Mouse (Mus musculus) thymus, postnatal 14 days (tissue): ENCODE results near the gene Fam78a.
A peak's percentile ranks its signal among the peaks of the same experiment; 100 is the strongest.

Experiments used
- DNase-seq: peaks from one replicate; pipeline ENCODE4 v3.0.0; 2021

Gene Fam78a

DNA sequence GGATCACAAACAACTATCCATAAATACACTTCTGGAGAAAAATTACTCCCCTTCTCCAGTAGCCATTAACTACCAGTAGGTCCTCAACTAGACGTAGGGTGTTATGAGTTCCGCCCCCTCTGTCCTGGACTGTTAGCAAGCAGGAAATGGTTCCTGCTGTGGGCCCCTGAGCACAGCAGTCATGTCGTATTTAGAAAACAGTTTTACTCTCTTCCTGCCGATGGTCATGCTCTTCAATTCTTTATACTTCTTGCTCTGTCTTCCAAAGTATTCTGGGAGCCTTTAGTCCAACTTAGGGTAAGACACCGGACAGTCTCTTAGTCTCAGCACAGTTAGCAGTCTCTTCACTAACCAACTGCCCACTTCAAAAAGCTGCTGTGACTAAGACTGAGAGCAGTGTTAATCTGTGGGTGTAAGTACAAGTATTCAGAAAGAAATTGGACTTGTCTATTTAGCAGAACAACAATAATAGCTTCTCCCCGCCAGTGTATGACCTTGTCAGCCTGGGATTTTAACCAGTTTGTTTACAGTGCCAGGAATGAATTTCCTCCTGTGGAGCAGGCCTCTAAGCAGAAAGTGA is 47.3 kb downstream of the Fam78a start:
- DNase-seq = peak; percentile 73

- peak; percentile 83 for DNase-seq
Measured at GRCm38 (mm10) chr2:32034206-32034605, 50.5 kb downstream of the Fam78a start.

DNA sequence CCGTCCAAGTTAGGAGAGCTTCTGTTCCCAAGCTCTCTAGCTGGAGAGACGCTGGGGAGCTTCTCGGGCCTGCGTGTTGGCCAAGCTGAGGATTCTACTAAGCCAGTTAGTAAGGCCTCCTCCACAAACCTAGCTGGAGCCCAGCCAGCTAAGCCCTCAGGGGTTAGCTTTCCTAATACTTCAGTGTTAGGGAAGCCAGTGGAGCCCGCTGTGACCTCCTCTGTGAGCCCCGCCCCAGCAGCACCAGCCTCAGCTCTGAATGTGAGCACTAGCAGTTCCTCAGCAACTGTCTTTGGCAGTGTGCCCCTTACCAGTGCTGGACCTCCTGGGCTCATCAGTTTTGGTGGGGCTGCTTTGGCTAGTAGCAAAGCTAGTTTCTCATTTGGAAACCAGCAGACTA is 51.2 kb downstream of the Fam78a start:
- peak; percentile 50 for DNase-seq

- DNase-seq = peak; percentile 66
Measured at GRCm38 (mm10) chr2:32029636-32030035, 55.0 kb downstream of the Fam78a start.

DNA sequence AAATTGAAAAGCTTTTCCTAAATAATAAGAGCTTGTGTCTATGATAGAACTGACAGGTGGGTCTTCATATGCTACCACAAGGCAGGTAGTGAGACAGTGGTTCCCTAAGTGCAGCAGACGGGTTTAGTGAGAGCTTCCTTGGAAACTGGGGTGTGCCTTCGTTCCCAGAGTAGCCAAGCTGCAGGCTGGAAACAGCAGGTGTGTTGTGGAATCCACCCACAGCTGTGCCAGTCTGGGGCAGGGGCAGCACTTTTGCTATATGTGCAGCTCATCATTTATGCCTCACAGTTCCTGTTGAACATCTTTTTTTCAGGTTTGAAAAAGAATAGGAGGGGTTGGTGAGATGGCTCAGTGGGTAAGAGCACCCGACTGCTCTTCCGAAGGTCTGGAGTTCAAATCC is 60.3 kb downstream of the Fam78a start:
- no peak for DNase-seq

DNA sequence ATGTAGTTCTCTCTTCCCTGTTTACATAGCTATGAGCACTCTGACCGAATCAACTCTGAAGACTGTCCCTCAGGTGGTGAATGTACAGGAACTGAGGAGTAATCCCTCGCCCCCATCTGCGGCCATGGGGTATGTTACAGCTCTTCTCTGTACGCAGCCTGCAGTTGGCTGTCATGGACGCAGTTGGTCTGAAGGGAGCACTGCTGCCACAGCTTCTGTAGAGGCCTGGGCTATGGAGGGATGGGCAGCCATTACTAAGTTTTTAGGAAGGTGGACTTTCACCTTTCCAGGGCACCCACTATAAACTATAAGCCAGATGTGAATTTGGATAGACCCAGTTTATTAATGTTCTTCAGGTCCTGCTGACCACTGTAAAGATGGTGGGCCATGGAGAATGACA is 64.4 kb downstream of the Fam78a start:
- DNase-seq = peak; percentile 50

DNA sequence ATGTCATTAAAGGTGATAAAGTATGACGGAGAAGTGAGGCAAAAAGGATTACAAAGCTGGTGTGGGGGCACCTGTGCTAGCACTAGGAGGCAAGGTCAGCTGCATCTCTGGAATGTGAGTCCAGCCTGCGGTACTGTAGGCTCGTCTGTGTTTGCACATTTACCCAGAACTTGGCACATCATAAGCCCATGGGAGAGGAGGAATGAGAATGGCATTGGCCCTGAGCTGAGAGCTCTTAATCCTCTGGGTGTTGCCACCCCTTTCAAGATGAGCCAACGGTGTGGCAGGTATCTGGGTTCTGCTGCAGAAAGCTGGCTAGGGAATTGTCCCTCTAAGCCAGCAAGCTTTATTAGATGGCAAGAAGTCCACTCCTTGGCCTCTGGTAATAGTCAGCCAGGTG is 65.0 kb downstream of the Fam78a start:
- DNase-seq = no peak

GRCm38 (mm10) chr2:32008716-32009115 is 75.9 kb downstream of the Fam78a start:
- DNase-seq = no peak

- no peak for DNase-seq
Measured at GRCm38 (mm10) chr2:32008311-32008710, 76.3 kb downstream of the Fam78a start.
